Mouse (Mus musculus) kidney, embryonic 16.5 days (tissue): ENCODE results near the gene Sema3f. TPM values are rescaled to one million over a fixed set of nuclear protein-coding genes. Genes with fewer than 3 reads are reported as not detected.

Experiments used
- ATAC-seq: fragments of 200-750 bp; cut with Nextera tagmentation; 2 replicates; pipeline ENCODE4 v1.8.0; 2017; ENCODE audit warnings: moderate TSS enrichment; ENCODE audit not compliant: low FRiP score, low TSS enrichment
- H3K27ac ChIP-seq: fragments of 300-500 bp; sonication (generic); 2 replicates; pipeline ENCODE4 v1.5.1; 2014; ENCODE audit warnings: low read length
- H3K27me3 ChIP-seq: fragments of 300-500 bp; sonication (generic); 2 replicates; pipeline ENCODE4 v1.6.1; 2014; ENCODE audit warnings: low read length, control low read depth, mixed read lengths; ENCODE audit not compliant: insufficient read depth
- H3K36me3 ChIP-seq: fragments of 300-500 bp; sonication (generic); 2 replicates; pipeline ENCODE4 v1.6.1; 2014; ENCODE audit warnings: low read length, control low read depth, mixed read lengths; ENCODE audit not compliant: insufficient read depth
- H3K4me1 ChIP-seq: fragments of 300-500 bp; sonication (generic); 2 replicates; pipeline ENCODE4 v1.6.1; 2014; ENCODE audit warnings: low read length, control low read depth, mixed read lengths; ENCODE audit not compliant: insufficient read depth
- H3K4me2 ChIP-seq: fragments of 300-500 bp; sonication (generic); replicated peaks from 2 replicates; pipeline ENCODE4 v1.6.1; 2014; ENCODE audit warnings: low read depth, low read length
- H3K4me3 ChIP-seq: fragments of 300-500 bp; sonication (generic); 2 replicates; pipeline ENCODE4 v1.5.1; 2014; ENCODE audit warnings: mild to moderate bottlenecking, low read length
- H3K9ac ChIP-seq: fragments of 300-500 bp; sonication (generic); replicated peaks from 2 replicates; pipeline ENCODE4 v1.6.1; 2014; ENCODE audit warnings: low read length
- H3K9me3 ChIP-seq: fragments of 300-500 bp; sonication (generic); 2 replicates; pipeline ENCODE4 v1.6.1; 2016; ENCODE audit warnings: low read length, control low read depth
- WGBS: fragments of 180-500 bp; shearing (Covaris S2); extraction: QIAGEN DNeasy Blood & Tissue Kit; methylation state at CpG from one replicate; pipeline ENCODE4 v1.1.7; 2014; 5-methylcytosine and 5-hydroxymethylcytosine counted together
- polyA plus RNA-seq: library from polyadenylated mRNA; unstranded; fragments of >200 nt; fragmentation: Nextera tagmentation; extraction: Ambion mirVana; gene quantifications from 2 replicates; pipeline ENCODE4 v1.2.1, GENCODE M21; 2015

The Sema3f gene
- polyA plus RNA-seq, 1 experiment from 2014 or later, result 20.9 TPM

DNA sequence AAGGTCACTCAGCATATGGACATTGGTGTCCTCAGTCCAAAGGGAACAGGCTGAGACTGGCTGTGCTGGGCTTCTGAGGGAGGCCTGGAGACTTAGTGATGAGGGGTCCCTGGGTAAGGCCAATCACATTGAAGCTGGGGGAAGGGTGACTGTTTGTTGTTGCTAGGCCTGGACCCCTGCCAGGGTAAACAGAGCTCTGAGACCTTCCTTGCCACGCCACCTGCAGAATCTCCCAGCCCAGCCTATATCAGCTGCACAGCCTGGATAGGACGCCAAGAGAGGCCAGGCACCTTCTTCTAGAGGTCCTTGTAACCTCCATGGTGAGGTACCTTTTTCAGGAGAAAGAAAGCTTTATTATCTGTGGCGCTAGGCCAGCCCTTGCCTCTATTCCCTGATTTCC, 41.4 kb downstream of the Sema3f start:
- Histone ChIP-seq H3K4me2 (no peak overlapping the region), H3K27ac (no peak overlapping the region), H3K9me3 (no peaks in the 10 kb centered on the region), H3K9ac (no peak overlapping the region), H3K4me1 (peaks cover 38% of the 10 kb centered on the region), H3K36me3 (no peaks in the 10 kb centered on the region), H3K27me3 (peaks cover 7% of the 10 kb centered on the region), H3K4me3 (no peak overlapping the region)
- ATAC-seq, result no peak
- WGBS, result 53% methylated on average over 3 of the region's 3 CpGs

DNA sequence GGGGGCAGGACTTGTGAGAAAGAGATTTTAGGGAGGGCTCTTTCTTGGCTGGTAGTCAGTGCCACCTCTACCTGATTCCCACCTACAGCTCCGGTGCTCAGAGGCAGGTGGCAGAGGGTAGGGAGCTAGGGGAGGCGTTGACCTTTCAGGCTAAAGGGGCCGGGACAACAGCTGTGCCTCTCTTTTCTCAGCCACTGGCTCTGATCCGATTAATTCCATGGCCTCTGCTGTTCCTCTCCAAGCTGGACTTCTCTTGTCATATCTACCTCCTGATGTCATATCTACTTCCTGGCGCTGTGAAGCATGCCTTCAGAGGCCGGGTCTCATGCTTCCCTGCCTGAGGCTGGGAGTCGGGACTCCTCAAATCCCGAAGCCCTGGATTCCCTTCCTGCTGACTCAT, 42.3 kb downstream of the Sema3f start:
- H3K4me2 ChIP-seq, result no peak overlapping the region
- peaks cover 7% of the 10 kb centered on the region for H3K27me3 ChIP-seq
- no peak overlapping the region for H3K4me3 ChIP-seq
- 40% methylated on average over 8 of the region's 8 CpGs for WGBS
- no peaks in the 10 kb centered on the region for H3K36me3 ChIP-seq
- H3K9me3 ChIP-seq, result no peaks in the 10 kb centered on the region
- H3K9ac ChIP-seq, result no peak overlapping the region
- no peak overlapping the region for H3K27ac ChIP-seq
- no peak for ATAC-seq
- H3K4me1 ChIP-seq, result peaks cover 47% of the 10 kb centered on the region

DNA sequence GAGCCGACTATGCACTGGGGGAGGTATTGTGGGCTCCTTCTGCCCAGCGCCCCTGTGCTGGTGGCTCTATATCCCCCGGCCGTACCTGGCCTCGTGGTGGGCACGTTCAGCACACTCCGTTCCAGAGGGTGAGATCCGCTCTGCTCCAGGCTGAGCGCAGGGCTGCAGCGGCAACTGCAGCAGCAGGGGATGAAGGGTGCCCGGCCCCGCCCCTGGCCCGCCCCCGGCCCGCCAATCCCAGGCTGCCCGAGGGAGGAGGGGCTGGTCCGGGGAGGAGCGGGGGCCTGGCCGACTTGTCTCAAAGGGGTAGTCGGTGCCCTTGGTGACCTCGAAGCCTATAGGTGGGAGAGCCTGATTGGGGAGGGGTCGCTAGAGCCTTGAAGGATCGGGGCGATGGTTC, 43.1 kb downstream of the Sema3f start:
- Histone ChIP-seq H3K9ac (peak overlapping the region; percentile 65), H3K4me1 (peaks cover 48% of the 10 kb centered on the region), H3K27me3 (peaks cover 7% of the 10 kb centered on the region), H3K27ac (no peak overlapping the region), H3K4me2 (peak overlapping the region; percentile 92), H3K36me3 (no peaks in the 10 kb centered on the region), H3K4me3 (peak overlapping the region; percentile 53), H3K9me3 (no peaks in the 10 kb centered on the region)
- WGBS, result under 1% methylated on average over 24 of the region's 24 CpGs
- ATAC-seq, result peak; percentile 89

DNA sequence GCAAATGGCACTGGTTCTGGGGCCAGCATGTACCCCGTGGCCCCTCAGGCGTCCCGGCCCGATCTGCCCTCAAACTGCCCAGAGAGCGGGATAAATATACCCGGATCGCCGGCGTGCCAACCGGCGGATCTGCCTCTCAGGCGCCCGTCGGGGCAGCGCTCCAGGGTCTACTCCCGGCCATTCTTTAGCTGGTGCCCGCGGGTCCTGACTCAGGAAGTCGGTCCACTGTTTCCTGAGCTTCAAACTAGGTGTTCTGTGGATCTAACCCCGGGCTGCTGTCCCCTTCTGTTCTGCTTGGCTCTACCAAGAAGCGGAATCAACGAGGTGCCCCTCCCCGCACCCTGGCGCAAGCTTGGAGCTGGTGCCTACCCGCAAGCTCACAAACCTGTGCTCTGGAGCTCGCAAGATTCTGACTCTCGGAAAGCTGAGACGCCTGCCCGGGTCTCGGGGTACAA, 43.5 kb downstream of the Sema3f start:
- H3K4me2 ChIP-seq, result peak overlapping the region; percentile 92
- H3K4me1 ChIP-seq, result peaks cover 48% of the 10 kb centered on the region
- peaks cover 7% of the 10 kb centered on the region for H3K27me3 ChIP-seq
- H3K27ac ChIP-seq, result no peak overlapping the region
- H3K4me3 ChIP-seq, result peak overlapping the region; percentile 53
- H3K9me3 ChIP-seq, result no peaks in the 10 kb centered on the region
- no peaks in the 10 kb centered on the region for H3K36me3 ChIP-seq
- peak overlapping the region; percentile 65 for H3K9ac ChIP-seq
- under 1% methylated on average over 30 of the region's 30 CpGs for WGBS
- ATAC-seq, result 0 out of 2 replicates have a peak, but pooled peaks have one; percentile 2

DNA sequence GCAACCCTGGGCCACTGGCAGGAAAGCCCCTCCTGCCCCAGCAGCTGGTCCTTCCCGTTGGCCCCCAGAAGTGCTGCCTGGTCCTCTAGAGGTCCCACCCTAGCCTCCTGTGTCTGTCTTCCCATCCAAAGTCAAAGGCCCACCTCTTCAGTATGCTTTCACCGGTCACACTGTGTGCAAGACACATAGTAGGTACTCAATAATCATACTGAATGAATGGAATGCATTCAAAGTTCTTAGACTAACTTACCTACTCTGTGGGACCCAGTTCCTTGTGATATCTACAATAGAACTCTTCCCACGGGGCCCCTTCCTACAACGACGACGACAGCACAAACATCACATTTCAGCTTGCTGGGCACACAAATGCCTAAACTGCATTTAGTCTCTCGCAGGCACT, 45.0 kb downstream of the Sema3f start:
- H3K9ac ChIP-seq, result no peak overlapping the region
- peaks cover 45% of the 10 kb centered on the region for H3K4me1 ChIP-seq
- WGBS, result 82% methylated on average over 7 of the region's 7 CpGs
- no peaks in the 10 kb centered on the region for H3K9me3 ChIP-seq
- H3K36me3 ChIP-seq, result no peaks in the 10 kb centered on the region
- no peak overlapping the region for H3K4me2 ChIP-seq
- H3K4me3 ChIP-seq, result no peak overlapping the region
- H3K27ac ChIP-seq, result no peak overlapping the region
- peaks cover 7% of the 10 kb centered on the region for H3K27me3 ChIP-seq
- no peak for ATAC-seq

DNA sequence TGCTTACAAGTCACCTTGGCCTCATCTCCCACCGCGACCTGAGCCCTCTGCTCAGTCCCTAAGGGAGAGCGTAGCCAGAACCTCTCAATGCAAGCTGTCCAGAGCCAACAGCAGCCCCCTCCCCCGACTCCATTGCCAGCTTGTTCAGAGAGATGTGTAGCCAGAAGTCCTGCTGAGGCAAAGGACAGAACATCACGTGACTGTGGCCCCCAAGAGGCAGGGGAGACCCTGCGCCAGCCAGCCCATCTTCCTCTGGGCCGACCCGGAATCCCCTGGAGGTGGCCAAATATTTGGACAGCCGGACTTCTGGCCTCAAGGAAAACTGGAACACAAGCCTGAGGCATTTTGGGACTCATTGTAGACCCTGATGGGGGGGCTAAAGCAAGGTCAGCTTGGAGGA, 46.8 kb downstream of the Sema3f start:
- Histone ChIP-seq H3K4me3 (no peak overlapping the region), H3K4me2 (no peak overlapping the region), H3K9ac (no peak overlapping the region), H3K27me3 (peaks cover 7% of the 10 kb centered on the region), H3K27ac (no peak overlapping the region), H3K9me3 (no peaks in the 10 kb centered on the region), H3K36me3 (no peaks in the 10 kb centered on the region), H3K4me1 (peaks cover 32% of the 10 kb centered on the region)
- no peak for ATAC-seq
- 44% methylated on average over 9 of the region's 9 CpGs for WGBS

DNA sequence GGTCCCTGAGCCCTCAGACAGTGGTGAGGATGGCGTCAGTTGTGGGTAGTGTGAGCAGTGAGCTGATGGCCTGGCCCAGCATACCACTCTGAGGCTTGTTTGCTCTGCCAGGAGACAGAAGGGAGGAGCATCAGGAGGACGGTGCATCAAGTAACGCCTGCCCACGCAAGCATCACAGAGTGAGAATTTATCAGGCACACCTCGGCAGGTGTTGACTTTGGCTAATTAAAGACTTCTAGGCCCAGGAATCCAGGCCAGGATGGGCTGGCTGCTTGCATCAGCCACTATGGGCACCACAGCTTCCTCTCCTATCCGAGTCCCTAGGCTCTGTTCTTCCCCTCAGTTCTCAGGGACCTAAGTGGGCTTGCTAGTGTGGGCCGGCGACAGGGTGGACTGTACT, 47.9 kb downstream of the Sema3f start:
- H3K4me2 ChIP-seq, result no peak overlapping the region
- no peaks in the 10 kb centered on the region for H3K36me3 ChIP-seq
- H3K4me3 ChIP-seq, result no peak overlapping the region
- WGBS, result 68% methylated on average over 8 of the region's 8 CpGs
- H3K27me3 ChIP-seq, result peaks cover 7% of the 10 kb centered on the region
- ATAC-seq, result no peak
- peaks cover 21% of the 10 kb centered on the region for H3K4me1 ChIP-seq
- H3K9me3 ChIP-seq, result no peaks in the 10 kb centered on the region
- no peak overlapping the region for H3K9ac ChIP-seq
- H3K27ac ChIP-seq, result no peak overlapping the region

DNA sequence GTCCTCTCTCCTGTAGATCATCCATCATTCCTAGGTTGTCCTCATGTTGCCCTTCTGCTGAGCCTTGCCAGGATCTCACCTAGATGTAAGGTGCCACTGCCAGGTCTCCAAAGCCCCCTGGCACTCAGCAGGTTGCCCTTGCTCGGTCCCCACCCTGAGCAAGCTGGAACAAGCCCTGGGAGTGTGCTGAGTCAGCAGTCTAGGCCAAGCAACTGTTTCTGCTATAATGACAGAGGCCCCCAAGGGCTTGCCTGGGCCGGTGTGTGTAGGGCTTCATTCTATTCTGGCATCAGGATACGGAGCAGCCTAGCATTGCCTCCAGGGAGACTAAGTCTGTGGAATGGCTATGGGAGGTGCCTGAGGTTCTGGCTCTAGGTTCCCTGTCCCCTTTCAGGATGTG, 49.5 kb downstream of the Sema3f start:
- Histone ChIP-seq H3K27me3 (peaks cover 5% of the 10 kb centered on the region), H3K27ac (no peak overlapping the region), H3K4me3 (no peak overlapping the region), H3K9ac (no peak overlapping the region), H3K4me1 (peaks cover 11% of the 10 kb centered on the region), H3K36me3 (no peaks in the 10 kb centered on the region), H3K4me2 (no peak overlapping the region), H3K9me3 (no peaks in the 10 kb centered on the region)
- 49% methylated on average over 3 of the region's 3 CpGs for WGBS
- no peak for ATAC-seq

DNA sequence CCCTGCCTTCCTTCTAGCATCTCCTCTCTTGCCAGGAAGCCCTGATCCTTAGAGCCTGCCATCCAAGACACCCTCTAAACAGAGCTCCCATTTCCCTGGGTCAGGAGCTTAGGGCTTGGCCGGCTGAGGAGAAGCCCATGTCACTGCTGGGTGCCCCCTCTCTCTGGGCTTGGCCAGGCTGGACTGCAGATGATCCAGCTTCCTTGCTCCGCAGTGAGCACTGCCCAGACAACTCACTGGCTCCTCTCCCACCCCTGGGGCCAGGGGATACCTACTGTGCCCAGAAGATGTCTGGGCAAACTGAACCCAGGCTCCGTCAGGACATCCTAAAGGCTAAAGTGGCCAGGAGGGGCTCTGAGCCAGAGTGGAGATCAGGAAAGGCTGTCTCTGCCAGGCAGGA, 50.3 kb downstream of the Sema3f start:
- Histone ChIP-seq H3K4me3 (no peak overlapping the region), H3K9me3 (no peaks in the 10 kb centered on the region), H3K27ac (no peak overlapping the region), H3K9ac (no peak overlapping the region), H3K27me3 (no peaks in the 10 kb centered on the region), H3K4me2 (no peak overlapping the region), H3K36me3 (no peaks in the 10 kb centered on the region), H3K4me1 (peaks cover 11% of the 10 kb centered on the region)
- 84% methylated on average over 3 of the region's 3 CpGs for whole genome bisulfite sequencing
- ATAC-seq, result no peak

DNA sequence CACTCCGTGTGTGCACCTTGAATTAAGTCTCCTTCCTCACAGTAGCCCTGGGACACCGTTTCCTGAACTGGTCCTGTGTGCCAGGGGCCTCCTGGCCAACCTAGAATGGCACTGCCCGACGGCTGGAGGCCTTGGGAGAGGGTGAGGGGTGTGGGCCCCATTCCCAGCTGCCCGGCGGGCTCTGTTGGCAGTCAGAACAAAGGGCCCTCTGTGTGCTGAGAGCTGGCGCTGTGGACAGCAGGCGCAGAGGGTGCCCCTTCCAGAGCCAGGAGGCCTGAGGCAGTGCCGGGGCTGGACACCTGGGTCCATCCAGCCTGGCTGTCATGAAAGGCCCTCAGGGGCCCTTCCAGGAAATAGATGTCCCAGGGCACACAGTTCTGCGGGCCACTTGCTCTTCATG, 50.7 kb downstream of the Sema3f start:
- Histone ChIP-seq H3K4me2 (no peak overlapping the region), H3K9me3 (no peaks in the 10 kb centered on the region), H3K27ac (no peak overlapping the region), H3K27me3 (no peaks in the 10 kb centered on the region), H3K36me3 (no peaks in the 10 kb centered on the region), H3K4me3 (no peak overlapping the region), H3K4me1 (peaks cover 11% of the 10 kb centered on the region), H3K9ac (no peak overlapping the region)
- ATAC-seq, result no peak
- WGBS, result 80% methylated on average over 10 of the region's 10 CpGs
